Mouse (Mus musculus): ENCODE measurements around the gene Tm9sf3.

GRCm38 (mm10) chr19:41279724-41280244 lies 16.0 kb upstream of the Tm9sf3 start:
- TF ChIP-seq CTCF (conservative IDR thresholded peaks at IDR 0.05; ENCODE audit: low read length) (no peak), NANOG (IDR thresholded peaks at IDR 0.05; ENCODE audit: borderline replicate concordance, low read length) (no peak), POU5F1 (IDR thresholded peaks at IDR 0.05; ENCODE audit: borderline replicate concordance, low read length) (no peak)

Measured in E14TG2a.4 (cell line).